Mouse (Mus musculus) WW6 (cell line): Measurements from ENCODE around the gene Kazald1.
"Not testable (repeated sequence)": the region's sequence is repeated elsewhere in the genome, so short reads cannot be mapped to it uniquely, and the experiment has no call there.

Source experiments
- DNase-seq: peaks from one replicate; pipeline ENCODE4 v3.0.0-alpha.2; 2013; ENCODE audit warnings: low read depth, low spot score

The Kazald1 gene

GRCm38 (mm10) chr19:45074580-45075322 is at the start of gene Kazald1:
TSS of gene Kazald1 (plus strand) at chr19:45075241.
- DNase-seq = peak; percentile 85

DNA sequence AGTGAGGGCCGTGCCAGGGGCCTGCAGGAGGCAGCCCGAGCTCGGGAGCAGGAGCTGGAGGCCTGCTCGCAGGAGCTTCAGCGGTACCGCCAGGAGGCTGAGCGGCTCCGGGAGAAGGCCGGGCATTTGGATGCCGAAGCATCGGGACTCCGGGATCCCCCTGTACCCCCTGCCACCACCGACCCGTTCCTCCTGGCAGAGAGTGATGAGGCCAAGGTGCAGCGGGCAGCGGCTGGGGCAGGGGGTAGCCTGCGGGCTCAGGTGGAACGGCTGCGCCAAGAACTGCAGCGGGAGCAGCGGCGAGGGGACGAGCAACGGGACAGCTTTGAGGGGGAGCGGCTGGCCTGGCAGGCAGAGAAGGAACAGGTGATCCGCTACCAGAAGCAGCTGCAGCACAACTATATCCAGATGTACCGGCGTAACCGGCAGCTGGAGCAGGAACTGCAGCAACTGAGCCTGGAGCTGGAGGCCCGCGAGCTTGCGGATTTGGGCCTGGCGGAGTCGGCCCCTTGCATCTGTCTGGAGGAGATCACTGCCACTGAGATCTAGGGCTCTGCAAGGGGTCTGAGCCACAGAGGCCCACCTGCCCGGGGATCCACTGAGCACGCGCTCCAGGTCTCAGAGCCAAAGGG is 49.0 kb upstream of the Kazald1 start:
- DNase-seq = no peak

- no peak for DNase-seq
These were observed 47.9 kb upstream of the Kazald1 start for GRCm38 (mm10) chr19:45026958-45027670.

GRCm38 (mm10) chr19:45027848-45028247 is 47.2 kb upstream of the Kazald1 start:
- no peak for DNase-seq

GRCm38 (mm10) chr19:45028746-45029145 is 46.3 kb upstream of the Kazald1 start:
- DNase-seq = no peak

DNA sequence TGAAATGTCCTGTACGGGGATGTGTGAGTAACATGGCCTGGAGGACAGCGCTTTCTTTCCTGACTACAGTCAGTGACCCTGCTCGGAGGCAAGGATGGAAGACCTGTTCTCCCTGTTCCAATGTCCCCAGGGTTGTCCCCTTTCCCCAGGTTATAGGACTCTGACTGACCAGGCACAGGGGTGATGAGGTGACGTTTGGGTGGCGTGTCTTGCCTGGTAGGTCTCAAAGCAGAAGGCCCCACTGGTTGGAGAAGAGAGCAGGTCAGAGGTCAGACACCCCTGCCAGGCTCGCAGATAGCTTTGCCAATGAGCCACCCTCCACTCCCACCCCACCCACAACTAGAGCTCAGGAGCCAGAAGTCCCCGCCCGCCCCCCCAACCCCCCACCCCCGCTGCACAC is 45.5 kb upstream of the Kazald1 start:
- no peak for DNase-seq

DNA sequence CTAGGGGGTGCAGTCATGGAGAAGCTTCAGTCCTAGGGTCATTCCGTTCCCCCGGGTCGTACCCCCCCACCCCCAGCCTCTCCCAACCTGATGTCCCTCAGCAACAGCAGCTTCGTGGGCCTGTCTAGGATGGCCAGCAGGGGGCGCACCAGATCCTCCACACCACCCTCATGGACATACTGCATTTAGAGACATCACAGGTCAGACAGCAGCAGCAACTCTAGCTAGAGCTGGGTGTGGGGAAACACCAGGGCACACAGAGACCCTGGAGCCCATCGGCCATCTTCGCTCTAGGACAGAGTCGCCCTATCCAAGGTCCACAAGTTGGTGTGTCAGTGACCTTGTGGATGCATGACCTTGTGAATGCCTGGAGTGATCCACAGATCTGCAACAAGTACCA is 44.9 kb upstream of the Kazald1 start:
- DNase-seq = no peak

GRCm38 (mm10) chr19:45030746-45031693 is 44.0 kb upstream of the Kazald1 start:
- DNase-seq = no peak

GRCm38 (mm10) chr19:45031780-45032179 is 43.3 kb upstream of the Kazald1 start:
- no peak for DNase-seq

DNA sequence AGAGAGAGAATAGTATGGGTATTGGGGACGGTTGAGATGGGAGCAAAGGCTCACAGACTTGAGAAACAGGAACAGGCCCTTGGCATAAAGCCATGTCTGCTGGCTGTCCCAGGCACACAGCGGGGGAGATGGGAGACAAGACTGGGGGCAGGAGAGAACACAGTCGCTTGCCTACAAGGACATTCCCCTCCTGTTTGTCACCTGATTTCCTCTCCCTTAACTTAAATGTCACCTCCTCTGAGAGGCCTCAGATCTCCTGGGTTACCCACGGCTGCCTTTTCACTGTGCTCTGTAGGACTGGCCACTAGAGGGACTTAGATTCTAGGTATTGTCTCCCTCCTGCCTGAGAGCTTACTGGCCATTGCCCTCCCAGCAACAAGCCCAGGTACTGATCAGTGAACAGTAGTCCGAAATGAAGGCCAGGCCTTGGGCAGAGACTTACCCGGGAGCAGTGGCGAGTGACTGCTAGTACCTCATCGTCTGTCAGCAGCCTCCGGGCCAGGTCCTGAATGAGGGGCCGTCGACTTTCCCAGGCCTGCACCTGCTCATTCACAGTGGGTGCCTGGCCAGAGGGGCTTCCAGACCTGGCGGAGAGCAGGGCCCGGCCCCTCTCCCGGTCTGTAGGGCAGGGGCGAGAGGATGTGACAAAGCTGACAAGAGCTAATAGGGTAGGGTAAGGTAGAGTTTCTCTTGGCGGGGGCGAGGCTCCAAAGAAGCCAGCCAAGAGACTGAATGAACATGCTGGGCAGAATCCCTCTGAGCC is 42.3 kb upstream of the Kazald1 start:
- DNase-seq = no peak

- DNase-seq = no peak
These were observed 38.2 kb upstream of the Kazald1 start for GRCm38 (mm10) chr19:45036867-45037266.

- DNase-seq = not testable (repeated sequence)
These were observed 36.8 kb upstream of the Kazald1 start for GRCm38 (mm10) chr19:45038198-45038597.

DNA sequence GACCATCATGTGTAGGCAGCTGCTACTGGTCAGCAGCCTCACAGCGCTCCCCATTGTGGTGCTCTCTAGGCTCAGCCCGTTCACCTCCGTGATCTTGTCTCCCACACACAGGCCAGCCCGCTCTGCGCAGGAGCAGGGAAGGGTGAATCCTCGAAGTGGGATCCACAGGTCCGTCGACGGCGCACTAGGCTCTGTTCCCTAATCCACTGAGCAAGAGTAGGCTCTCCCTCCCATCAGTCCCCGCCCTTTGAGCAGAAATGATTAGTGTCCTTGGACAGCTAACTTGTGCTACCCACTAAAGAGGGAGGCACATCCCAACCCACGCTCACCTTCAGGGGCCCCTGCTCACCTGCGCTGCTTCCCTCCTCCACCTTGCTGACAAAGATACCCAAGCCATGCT is 34.8 kb upstream of the Kazald1 start:
- no peak for DNase-seq

- DNase-seq = no peak
These were observed 30.6 kb upstream of the Kazald1 start for GRCm38 (mm10) chr19:45044389-45044927.

GRCm38 (mm10) chr19:45045236-45045635 is 29.8 kb upstream of the Kazald1 start:
- DNase-seq = no peak

- DNase-seq = no peak
These were observed 29.4 kb upstream of the Kazald1 start, which contains the start of gene Pdzd7 for GRCm38 (mm10) chr19:45045651-45046050. TSS of gene Pdzd7 (minus strand) at chr19:45045717.

GRCm38 (mm10) chr19:45046523-45047321 is 28.3 kb upstream of the Kazald1 start:
- DNase-seq = no peak

GRCm38 (mm10) chr19:45047417-45047934 is 27.6 kb upstream of the Kazald1 start, which contains the start of gene Sfxn3:
TSS of gene Sfxn3 (plus strand) at chr19:45047503.
- no peak for DNase-seq

DNA sequence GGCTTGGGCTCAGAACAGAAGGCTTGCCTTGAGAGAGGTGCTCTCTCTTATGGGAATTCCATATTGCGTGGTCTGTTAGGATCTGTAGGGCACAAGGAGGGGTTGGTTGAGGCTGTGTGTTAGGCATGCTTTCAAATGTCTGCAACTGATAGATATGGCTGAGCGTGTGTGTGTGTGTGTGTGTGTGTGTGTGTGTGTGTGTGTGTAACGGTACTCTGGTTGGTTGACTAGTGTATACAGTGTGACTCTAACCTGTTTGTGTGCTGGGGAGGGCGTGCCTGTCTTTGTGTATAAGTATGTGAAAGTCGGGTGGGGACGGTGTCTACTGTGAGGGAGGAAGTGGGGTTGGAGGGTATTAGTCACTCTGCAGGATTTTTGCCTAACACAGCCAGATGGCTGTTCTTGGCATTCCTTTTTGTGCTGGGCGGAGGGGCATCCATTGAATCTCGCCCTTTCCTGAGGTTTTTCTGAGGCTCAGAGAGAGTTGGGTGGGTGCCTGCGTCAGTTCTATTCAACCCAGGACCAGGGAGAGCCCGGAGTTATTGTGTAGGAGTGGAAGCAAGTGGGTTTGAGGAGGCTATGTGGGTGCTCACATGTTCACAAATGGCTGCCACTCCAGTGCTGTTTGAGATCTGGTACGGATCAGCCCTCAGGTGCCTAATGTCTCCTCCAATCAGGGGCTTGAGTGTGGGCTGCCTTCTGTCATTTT is 27.0 kb upstream of the Kazald1 start:
- DNase-seq = no peak
